Mouse (Mus musculus) midbrain, postnatal 0 days (tissue): ENCODE data around the gene Srsf3. TPM values are rescaled to one million over a fixed set of nuclear protein-coding genes. Genes with fewer than 3 reads are reported as not detected.

Experiments used
- ATAC-seq: fragments of 200-750 bp; cut with Nextera tagmentation; 2 replicates; pipeline ENCODE4 v1.8.0; 2017; ENCODE audit warnings: moderate number of reproducible peaks, mild to moderate bottlenecking, moderate TSS enrichment, moderate library complexity; ENCODE audit not compliant: low FRiP score
- DNase-seq: peaks from one replicate; pipeline ENCODE4 v3.0.0-alpha.2; 2015; ENCODE audit warnings: low spot score
- H3K27ac ChIP-seq: fragments of 300-500 bp; sonication (generic); 2 replicates; pipeline ENCODE4 v1.5.1; 2014; ENCODE audit warnings: low read depth, mild to moderate bottlenecking, low read length, mixed read lengths
- H3K27me3 ChIP-seq: fragments of 300-500 bp; sonication (generic); 2 replicates; pipeline ENCODE4 v1.6.1; 2014; ENCODE audit warnings: low read length, control low read depth, mixed read lengths; ENCODE audit not compliant: insufficient read depth
- H3K36me3 ChIP-seq: fragments of 300-500 bp; sonication (generic); 2 replicates; pipeline ENCODE4 v1.6.1; 2014; ENCODE audit warnings: low read length, control low read depth, mixed read lengths; ENCODE audit not compliant: insufficient read depth
- H3K4me1 ChIP-seq: fragments of 300-500 bp; sonication (generic); 2 replicates; pipeline ENCODE4 v1.6.1; 2014; ENCODE audit warnings: mild to moderate bottlenecking, control low read depth, antibody characterized with exemption, low read length, mixed read lengths; ENCODE audit not compliant: insufficient read depth
- H3K4me2 ChIP-seq: fragments of 300-500 bp; sonication (generic); 2 replicates; pipeline ENCODE4 v1.6.1; 2014; ENCODE audit warnings: low read depth, mild to moderate bottlenecking, low read length, mixed read lengths; ENCODE audit not compliant: poor library complexity, severe bottlenecking
- H3K4me3 ChIP-seq: fragments of 300-500 bp; sonication (generic); 2 replicates; pipeline ENCODE4 v1.5.1; 2014; ENCODE audit warnings: low read depth, mild to moderate bottlenecking, low read length, moderate library complexity
- H3K9ac ChIP-seq: fragments of 300-500 bp; sonication (generic); replicated peaks from 2 replicates; pipeline ENCODE4 v1.6.1; 2014; ENCODE audit warnings: mild to moderate bottlenecking, low read length, moderate library complexity, mixed read lengths; ENCODE audit not compliant: poor library complexity, severe bottlenecking
- H3K9me3 ChIP-seq: fragments of 300-500 bp; sonication (generic); 2 replicates; pipeline ENCODE4 v1.6.1; 2016; ENCODE audit warnings: low read length, control low read depth
- CTCF ChIP-seq: IDR thresholded peaks from 2 replicates; pipeline ENCODE4 v1.5.1; 2016; ENCODE audit warnings: antibody characterized with exemption, mild to moderate bottlenecking
- WGBS: fragments of 180-500 bp; shearing (Covaris S2); extraction: QIAGEN DNeasy Blood & Tissue Kit; methylation state at CpG from one replicate; pipeline ENCODE4 v1.1.7; 2014; 5-methylcytosine and 5-hydroxymethylcytosine counted together
- polyA plus RNA-seq: library from polyadenylated mRNA; unstranded; fragments of >200 nt; fragmentation: Nextera tagmentation; extraction: Ambion mirVana; gene quantifications from 2 replicates; pipeline ENCODE4 v1.2.1, GENCODE M21; 2015
- total RNA-seq: library from RNA; depleted of rRNA; stranded (reverse); fragments of >200 nt; gene quantifications from 2 replicates; pipeline ENCODE4 v1.2.3, GENCODE M21; 2014

Gene Srsf3
- total and polyA plus RNA-seq, 2 experiments from 2014 or later, result 119 to 296 TPM

DNA sequence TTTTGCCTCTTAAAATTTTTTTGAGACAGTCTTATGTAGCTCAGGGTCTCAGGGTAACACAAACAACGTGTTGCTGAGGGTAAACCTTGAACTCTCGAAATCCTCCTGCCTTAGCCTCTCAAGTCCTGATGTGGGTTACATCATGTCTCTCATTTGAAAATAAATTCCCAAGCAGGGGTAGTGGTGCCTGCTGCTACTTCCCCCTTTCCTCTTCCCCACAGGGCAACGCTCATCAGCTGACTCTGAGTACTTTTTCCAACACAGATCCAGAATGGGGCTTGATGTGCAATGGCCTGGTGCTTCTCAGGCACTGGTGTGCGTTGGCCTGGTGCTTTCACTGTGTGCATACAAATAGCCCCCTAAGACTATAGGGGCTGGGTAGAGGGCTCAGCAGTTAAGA, 23.2 kb upstream of the Srsf3 start:
- Histone ChIP-seq H3K27me3 (no peaks in the 10 kb centered on the region), H3K4me3 (no peak overlapping the region), H3K4me1 (peaks cover 10% of the 10 kb centered on the region; the same call in 1 of the 2 replicates), H3K9me3 (no peaks in the 10 kb centered on the region), H3K27ac (no peak overlapping the region), H3K36me3 (no peaks in the 10 kb centered on the region), H3K4me2 (no peak overlapping the region), H3K9ac (no peak overlapping the region)
- no peak for TF ChIP-seq CTCF
- DNase-seq (no peak), ATAC-seq (no peak)
- WGBS, result 92% methylated on average over 4 of the region's 4 CpGs

DNA sequence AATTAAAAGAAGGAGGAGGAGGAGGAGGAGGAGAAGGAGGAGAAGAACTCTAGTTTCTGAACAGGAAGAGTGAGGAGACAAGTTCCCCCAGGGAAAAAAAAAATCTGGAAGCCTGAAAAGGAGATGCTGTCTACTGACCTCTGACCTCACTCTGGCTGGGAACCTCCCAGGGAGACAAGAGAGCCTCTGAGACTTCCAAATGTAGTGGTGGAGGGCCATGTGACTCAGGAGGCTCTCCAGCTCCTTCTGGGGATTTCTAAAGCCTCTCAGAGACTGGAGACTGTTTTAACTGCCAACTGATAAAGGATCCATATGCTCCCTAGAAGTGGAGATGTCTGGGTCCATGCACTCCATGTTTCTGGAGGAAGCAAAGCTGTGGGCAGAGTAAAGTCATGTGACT, 18.2 kb upstream of the Srsf3 start:
- Histone ChIP-seq H3K4me3 (no peak overlapping the region), H3K9me3 (no peaks in the 10 kb centered on the region), H3K27ac (no peak overlapping the region), H3K9ac (no peak overlapping the region), H3K36me3 (no peaks in the 10 kb centered on the region), H3K27me3 (no peaks in the 10 kb centered on the region), H3K4me2 (no peak overlapping the region), H3K4me1 (no peaks in the 10 kb centered on the region)
- ATAC-seq, result no peak
- TF ChIP-seq CTCF, result no peak
- no peak for DNase-seq

DNA sequence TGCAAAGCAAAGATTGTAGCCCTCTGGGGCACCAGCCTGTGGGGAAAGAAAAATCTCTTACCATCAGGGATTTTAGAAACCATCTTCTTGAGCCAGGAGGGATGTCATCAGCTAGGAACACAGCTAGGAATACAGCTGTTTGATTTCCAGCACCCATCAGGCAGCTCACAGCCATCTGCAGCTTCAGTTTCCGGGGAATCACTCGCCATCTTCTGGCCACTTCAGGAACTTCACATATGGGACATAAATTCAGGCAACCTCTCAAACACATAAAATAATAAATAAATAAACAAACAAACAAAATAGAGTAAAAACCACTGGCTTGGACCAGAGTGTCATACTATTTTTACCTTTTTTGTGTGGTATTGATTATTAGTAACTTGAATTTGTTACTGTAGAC, 16.8 kb upstream of the Srsf3 start:
- no peak overlapping the region for H3K4me3 ChIP-seq
- ATAC-seq, result no peak
- no peaks in the 10 kb centered on the region for H3K27me3 ChIP-seq
- H3K4me2 ChIP-seq, result no peak overlapping the region
- DNase-seq, result peak; percentile 51
- H3K4me1 ChIP-seq, result no peaks in the 10 kb centered on the region
- no peaks in the 10 kb centered on the region for H3K36me3 ChIP-seq
- 23% methylated on average over 2 of the region's 2 CpGs for WGBS
- H3K9me3 ChIP-seq, result no peaks in the 10 kb centered on the region
- peak; percentile 68 for TF ChIP-seq CTCF
- no peak overlapping the region for H3K27ac ChIP-seq
- no peak overlapping the region for H3K9ac ChIP-seq

DNA sequence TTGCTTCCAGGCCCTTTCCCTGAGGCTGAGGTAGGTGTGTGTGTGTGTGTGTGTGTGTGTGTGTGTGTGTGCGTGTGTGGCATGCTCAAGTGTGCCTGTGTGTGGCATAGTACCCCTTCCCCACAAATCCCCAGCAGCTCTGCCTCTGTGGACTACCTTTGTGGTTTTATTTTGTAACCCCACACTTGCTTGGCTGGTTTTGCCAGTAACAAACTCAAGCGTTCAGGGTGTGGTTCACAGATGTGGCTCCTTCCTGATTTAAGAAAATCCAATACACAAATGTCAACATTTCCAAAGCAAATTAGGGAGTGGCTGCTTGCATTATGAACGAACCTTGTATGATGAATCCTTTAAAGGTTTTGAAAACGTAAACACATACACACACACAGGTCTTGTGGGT, 15.7 kb upstream of the Srsf3 start:
- no peaks in the 10 kb centered on the region for H3K36me3 ChIP-seq
- H3K27ac ChIP-seq, result no peak overlapping the region
- H3K4me1 ChIP-seq, result no peaks in the 10 kb centered on the region
- no peak for ATAC-seq
- H3K4me2 ChIP-seq, result no peak overlapping the region
- H3K4me3 ChIP-seq, result no peak overlapping the region
- DNase-seq, result no peak
- WGBS, result 88% methylated on average over 4 of the region's 4 CpGs
- no peak overlapping the region for H3K9ac ChIP-seq
- H3K9me3 ChIP-seq, result no peaks in the 10 kb centered on the region
- H3K27me3 ChIP-seq, result no peaks in the 10 kb centered on the region
- no peak for TF ChIP-seq CTCF

DNA sequence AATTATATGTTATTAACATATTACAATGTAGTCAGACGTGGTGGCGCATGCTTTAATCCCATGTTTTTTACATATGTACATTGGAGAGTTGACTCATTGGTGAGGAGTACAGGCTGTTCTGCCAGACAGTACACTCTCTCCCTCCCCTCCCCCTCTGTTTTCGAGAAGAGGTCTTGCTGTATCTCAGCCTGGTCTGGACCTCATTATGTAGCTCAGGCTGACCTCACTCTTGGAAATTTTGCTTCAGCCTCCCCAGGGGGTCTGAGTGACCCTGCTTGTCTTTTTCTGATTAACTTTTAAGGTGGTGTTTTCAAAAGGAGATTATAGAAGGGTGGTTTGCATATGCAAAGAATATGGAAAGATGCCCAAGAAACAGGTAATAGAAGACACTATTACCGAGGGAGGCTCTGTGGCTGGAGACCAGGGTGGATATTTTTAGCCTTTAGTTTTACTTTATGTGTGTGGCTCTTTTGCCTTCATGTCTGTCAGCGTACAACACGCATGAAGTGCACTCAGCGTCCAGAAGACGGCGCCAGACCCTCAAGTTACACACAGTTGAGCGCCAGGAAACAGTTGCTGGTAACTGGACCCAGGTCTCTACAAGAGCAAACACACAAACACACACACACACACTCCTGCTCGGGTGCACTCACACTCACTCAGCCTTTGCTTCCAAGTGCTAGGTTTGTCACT, 14.0 kb upstream of the Srsf3 start:
- Histone ChIP-seq H3K9me3 (no peaks in the 10 kb centered on the region), H3K27me3 (no peaks in the 10 kb centered on the region), H3K4me3 (no peak overlapping the region), H3K4me1 (no peaks in the 10 kb centered on the region), H3K9ac (no peak overlapping the region), H3K36me3 (no peaks in the 10 kb centered on the region), H3K4me2 (no peak overlapping the region), H3K27ac (no peak overlapping the region)
- 48% methylated on average over 11 of the region's 11 CpGs for WGBS
- peak; percentile 40; the same call in 1 of the 2 replicates for TF ChIP-seq CTCF
- DNase-seq (no peak), ATAC-seq (no peak)

DNA sequence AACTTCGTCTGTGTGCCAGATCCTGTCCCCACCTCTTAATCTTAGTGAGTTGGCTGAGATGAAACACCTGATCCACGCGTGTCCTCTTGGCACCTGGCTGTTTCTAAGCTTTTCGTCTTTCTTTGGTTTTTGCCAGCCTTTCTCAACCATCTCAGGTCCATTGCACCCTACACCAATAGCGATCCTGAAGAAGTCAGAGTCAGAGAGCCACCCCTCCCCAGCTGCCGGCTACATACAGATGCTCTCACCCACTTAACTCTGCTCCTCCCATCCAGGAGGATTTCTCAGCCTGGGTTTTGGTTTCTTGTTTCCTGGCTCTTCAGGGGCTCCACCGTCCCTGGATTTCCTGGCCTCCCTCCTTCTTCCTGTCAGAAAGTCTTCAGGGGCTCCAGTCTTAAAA, 13.0 kb upstream of the Srsf3 start:
- Histone ChIP-seq H3K27ac (no peak overlapping the region), H3K4me3 (no peak overlapping the region), H3K9ac (no peak overlapping the region), H3K4me2 (no peak overlapping the region), H3K36me3 (no peaks in the 10 kb centered on the region), H3K4me1 (no peaks in the 10 kb centered on the region), H3K27me3 (no peaks in the 10 kb centered on the region), H3K9me3 (no peaks in the 10 kb centered on the region)
- 80% methylated on average over 7 of the region's 7 CpGs for WGBS
- DNase-seq (no peak), ATAC-seq (no peak)
- no peak for TF ChIP-seq CTCF
